ENCODE assay signal across 15 mouse cellular contexts in genomic region chr5:148359131-148359530, GRCm38 (mm10).
"Had no signal": no experiment of that assay in that cellular context is flagged by ENCODE, and none has a peak within 500 bp of the region (broad histone marks: within the 10 kb centered on the region; RNA-seq: fewer than 3 reads in every experiment).

No protein-coding gene starts in this region.

- H3K4me3 ChIP-seq: neural tube, embryonic 15.5 days; stomach, embryonic 15.5 days had no signal

- H3K36me3 ChIP-seq: neural tube, embryonic 15.5 days had no signal

- H3K9me3 ChIP-seq: neural tube, embryonic 15.5 days; stomach, embryonic 15.5 days had no signal

- DNase-seq: retina, postnatal 1 day; right cerebral cortex, adult 18-20 months; right cerebral cortex, postnatal 14 days; right cerebral cortex, postnatal 25 days; right cerebral cortex, postnatal 4 days; spleen, adult 18-20 months; thymus, adult 18-20 months; thymus, adult 2 months; thymus, postnatal 14 days; thymus, postnatal 25 days; thymus, postnatal 36 days; thymus, postnatal 4 days had no signal

- H3K4me1 ChIP-seq: neural tube, embryonic 15.5 days had no signal

- H3K27me3 ChIP-seq: neural tube, embryonic 15.5 days; stomach, embryonic 15.5 days had no signal

- H3K27ac ChIP-seq: neural tube, embryonic 15.5 days; stomach, embryonic 15.5 days; stomach, postnatal 0 days had no signal
